ENCODE assay signal across 15 mouse cellular contexts in genomic region chr14:33082301-33082700, GRCm38 (mm10).
DNase-seq lines count a peak whose midpoint lies in the region; ATAC-seq and TF ChIP-seq lines count a peak whose summit lies in the region.
"Had no signal": no experiment of that assay in that cellular context is flagged by ENCODE, and none has a peak within 500 bp of the region (broad histone marks: within the 10 kb centered on the region; RNA-seq: fewer than 3 reads in every experiment).

No protein-coding gene starts in this region.

- TF ChIP-seq CTCF in brain, embryonic 14.5 days (IDR thresholded peaks at IDR 0.05; ENCODE audit: borderline replicate concordance, extremely low read depth, insufficient read depth, insufficient read length): no peak

- no peaks in the 10 kb centered on the region for H3K9me3 ChIP-seq in kidney, embryonic 16.5 days (ENCODE audit: low read length)
- no peaks in the 10 kb centered on the region for H3K9me3 ChIP-seq in intestine, embryonic 16.5 days (ENCODE audit: control insufficient read depth, low read length)
- H3K9me3 ChIP-seq: embryonic facial prominence, embryonic 13.5 days; heart, embryonic 15.5 days; neural tube, embryonic 12.5 days had no signal

- no peak overlapping the region for H3K27ac ChIP-seq in kidney, embryonic 16.5 days (ENCODE audit: low read length)
- H3K27ac ChIP-seq in intestine, embryonic 16.5 days (ENCODE audit: low read length): no peak overlapping the region
- H3K27ac ChIP-seq: embryonic facial prominence, embryonic 13.5 days; heart, adult 2 months; heart, embryonic 15.5 days; neural tube, embryonic 12.5 days had no signal

- WGBS in kidney, embryonic 16.5 days: 68% methylated on average over 1 of the region's 1 CpGs
- 44% methylated on average over 1 of the region's 1 CpGs for WGBS in intestine, embryonic 16.5 days

- ATAC-seq in cerebellum, adult (ENCODE audit: insufficient number of reproducible peaks, low FRiP score, low TSS enrichment): no peak
- ATAC-seq in kidney, embryonic 16.5 days (ENCODE audit: low FRiP score, low TSS enrichment): no peak
- no peak for ATAC-seq in intestine, embryonic 16.5 days
- ATAC-seq: lung, postnatal 0 days had no signal

- no peaks in the 10 kb centered on the region for H3K27me3 ChIP-seq in kidney, embryonic 16.5 days (ENCODE audit: insufficient read depth, low read length)
- H3K27me3 ChIP-seq in intestine, embryonic 16.5 days (replicated peaks; ENCODE audit: control insufficient read depth, insufficient read depth, low read length): no peaks in the 10 kb centered on the region
- H3K27me3 ChIP-seq: embryonic facial prominence, embryonic 13.5 days; heart, embryonic 15.5 days; neural tube, embryonic 12.5 days had no signal

- H3K9ac ChIP-seq in kidney, embryonic 16.5 days (replicated peaks; ENCODE audit: low read length): no peak overlapping the region
- H3K9ac ChIP-seq in intestine, embryonic 16.5 days (ENCODE audit: low read depth, low read length): no peak overlapping the region
- H3K9ac ChIP-seq: embryonic facial prominence, embryonic 13.5 days; heart, embryonic 15.5 days; neural tube, embryonic 12.5 days had no signal

- peak; percentile 27 for DNase-seq in cerebellum, adult 11-12 months
- DNase-seq in kidney, adult 11 months: peak; percentile 5
- peak; percentile 27 for DNase-seq in brain, embryonic 14.5 days (ENCODE audit: low read depth)
- DNase-seq in cerebellum, postnatal 10 days: peak; percentile 69 to 77
- DNase-seq: heart, adult 2 months; thymus, postnatal 14 days had no signal

- TF ChIP-seq POLR2A in brain, embryonic 14.5 days (IDR thresholded peaks at IDR 0.05; ENCODE audit: borderline replicate concordance, extremely low read depth, insufficient read depth, insufficient read length, poor library complexity, severe bottlenecking): no peak

- no peak overlapping the region for H3K4me2 ChIP-seq in kidney, embryonic 16.5 days (replicated peaks; ENCODE audit: low read depth, low read length)
- no peak overlapping the region for H3K4me2 ChIP-seq in intestine, embryonic 16.5 days (ENCODE audit: low read depth, low read length)
- H3K4me2 ChIP-seq: embryonic facial prominence, embryonic 13.5 days; heart, embryonic 15.5 days; midbrain, embryonic 11.5 days; neural tube, embryonic 12.5 days had no signal

- H3K4me1 ChIP-seq in kidney, embryonic 16.5 days (ENCODE audit: insufficient read depth, low read length): no peaks in the 10 kb centered on the region; the same call in 1 of the 2 replicates
- H3K4me1 ChIP-seq in intestine, embryonic 16.5 days (ENCODE audit: control insufficient read depth, insufficient read depth, low read length): no peaks in the 10 kb centered on the region
- H3K4me1 ChIP-seq: embryonic facial prominence, embryonic 13.5 days; heart, embryonic 15.5 days; neural tube, embryonic 12.5 days had no signal

- H3K36me3 ChIP-seq in kidney, embryonic 16.5 days (ENCODE audit: insufficient read depth, low read length): no peaks in the 10 kb centered on the region
- H3K36me3 ChIP-seq in intestine, embryonic 16.5 days (ENCODE audit: control insufficient read depth, insufficient read depth, low read length): no peaks in the 10 kb centered on the region
- H3K36me3 ChIP-seq: embryonic facial prominence, embryonic 13.5 days; G1E; heart, embryonic 15.5 days; neural tube, embryonic 12.5 days had no signal

- no peak overlapping the region for H3K4me3 ChIP-seq in kidney, embryonic 16.5 days (ENCODE audit: low read length)
- H3K4me3 ChIP-seq in intestine, embryonic 16.5 days (ENCODE audit: low read length): no peak overlapping the region
- H3K4me3 ChIP-seq: embryonic facial prominence, embryonic 13.5 days; heart, adult 2 months; heart, embryonic 15.5 days; neural tube, embryonic 12.5 days had no signal

Comparison
In these comparisons a context has a peak if more than half of its experiments do, and no peak if none do; other contexts are left out.
1. DNase-seq: peak in every context shown above with its lines; median percentile 73 in cerebellum, postnatal 10 days; 27 in cerebellum, adult 11-12 months; 27 in brain, embryonic 14.5 days; 5 in kidney, adult 11 months.